Mouse (Mus musculus) A20 (cell line): ENCODE measurements at regions not wholly inside any gene's neighbourhood (a gene's known extent, or its start where the extent isn't known, plus 50 kb on each side); places are given as distances from the start of the nearest gene placed in this dataset.

ENCODE experiments used
- DNase-seq: peaks from one replicate; pipeline ENCODE4 v3.0.0-alpha.2; 2011; ENCODE audit warnings: low read depth, low spot score

- no peak for DNase-seq
Measured at GRCm38 (mm10) chr3:134330943-134331342, 94.7 kb downstream of the Cxxc4 start.

- no peak for DNase-seq
Measured at GRCm38 (mm10) chr3:134331499-134332153, 95.3 kb downstream of the Cxxc4 start.

GRCm38 (mm10) chr3:134339093-134339695, 102.9 kb downstream of the Cxxc4 start:
- DNase-seq, result peak; percentile 16

- no peak for DNase-seq
Measured at GRCm38 (mm10) chr3:134365948-134366347, 129.7 kb downstream of the Cxxc4 start.

GRCm38 (mm10) chr3:134366761-134367160, 130.5 kb downstream of the Cxxc4 start:
- no peak for DNase-seq

GRCm38 (mm10) chr3:134368591-134368990, 132.3 kb downstream of the Cxxc4 start:
- no peak for DNase-seq

- no peak for DNase-seq
Measured at GRCm38 (mm10) chr3:134369126-134369525, 132.8 kb downstream of the Cxxc4 start.

- DNase-seq, result no peak
Measured at GRCm38 (mm10) chr3:134379549-134379948, 143.3 kb downstream of the Cxxc4 start.

- no peak for DNase-seq
Measured at GRCm38 (mm10) chr3:134390472-134391336, 154.4 kb downstream of the Cxxc4 start.

- no peak for DNase-seq
Measured at GRCm38 (mm10) chr3:134400395-134401090, 164.3 kb downstream of the Cxxc4 start.

- no peak for DNase-seq
Measured at GRCm38 (mm10) chr3:134415606-134416328, 179.5 kb downstream of the Cxxc4 start.

- no peak for DNase-seq
Measured at GRCm38 (mm10) chr3:134427633-134428032, 191.3 kb downstream of the Cxxc4 start.

- DNase-seq, result no peak
Measured at GRCm38 (mm10) chr3:134466611-134467010, 230.3 kb downstream of the Cxxc4 start.

- DNase-seq, result no peak
Measured at GRCm38 (mm10) chr3:134487280-134487679, 251.0 kb downstream of the Cxxc4 start.

- no peak for DNase-seq
Measured at GRCm38 (mm10) chr3:134489966-134490543, 253.8 kb downstream of the Cxxc4 start.

GRCm38 (mm10) chr3:134509702-134510101, 273.4 kb downstream of the Cxxc4 start:
- DNase-seq, result no peak

GRCm38 (mm10) chr3:134525795-134526194, 289.5 kb downstream of the Cxxc4 start:
- DNase-seq, result no peak

GRCm38 (mm10) chr3:134560144-134560543, 268.7 kb upstream of the Tacr3 start:
- no peak for DNase-seq

GRCm38 (mm10) chr3:134578759-134579158, 250.0 kb upstream of the Tacr3 start:
- no peak for DNase-seq

- no peak for DNase-seq
Measured at GRCm38 (mm10) chr3:134588630-134589029, 240.2 kb upstream of the Tacr3 start.

- no peak for DNase-seq
Measured at GRCm38 (mm10) chr3:134602919-134603318, 225.9 kb upstream of the Tacr3 start.
